Mouse (Mus musculus): ENCODE data around the gene Ppat.

The Ppat gene

DNA sequence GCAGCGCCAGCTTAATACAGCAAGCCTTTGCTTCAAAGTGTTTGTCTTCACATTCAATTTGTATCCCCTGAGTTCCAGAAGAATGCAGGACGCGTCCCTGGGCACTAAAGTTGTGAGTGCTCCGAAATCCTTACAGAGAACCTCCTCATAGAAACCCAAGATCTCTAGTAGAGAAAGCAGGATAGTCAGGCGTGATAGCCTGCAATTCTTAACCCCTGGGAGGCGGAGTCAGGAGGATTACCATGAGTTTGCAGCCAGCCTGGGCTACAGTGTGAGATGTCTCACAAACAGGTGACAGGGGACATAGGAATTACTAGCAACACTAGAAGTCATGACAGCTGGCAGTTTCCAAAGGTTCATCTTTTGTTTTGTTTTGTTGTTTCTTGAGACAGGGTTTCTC, 81.8 kb downstream of the Ppat start:
- DNase-seq, result no peak

DNA sequence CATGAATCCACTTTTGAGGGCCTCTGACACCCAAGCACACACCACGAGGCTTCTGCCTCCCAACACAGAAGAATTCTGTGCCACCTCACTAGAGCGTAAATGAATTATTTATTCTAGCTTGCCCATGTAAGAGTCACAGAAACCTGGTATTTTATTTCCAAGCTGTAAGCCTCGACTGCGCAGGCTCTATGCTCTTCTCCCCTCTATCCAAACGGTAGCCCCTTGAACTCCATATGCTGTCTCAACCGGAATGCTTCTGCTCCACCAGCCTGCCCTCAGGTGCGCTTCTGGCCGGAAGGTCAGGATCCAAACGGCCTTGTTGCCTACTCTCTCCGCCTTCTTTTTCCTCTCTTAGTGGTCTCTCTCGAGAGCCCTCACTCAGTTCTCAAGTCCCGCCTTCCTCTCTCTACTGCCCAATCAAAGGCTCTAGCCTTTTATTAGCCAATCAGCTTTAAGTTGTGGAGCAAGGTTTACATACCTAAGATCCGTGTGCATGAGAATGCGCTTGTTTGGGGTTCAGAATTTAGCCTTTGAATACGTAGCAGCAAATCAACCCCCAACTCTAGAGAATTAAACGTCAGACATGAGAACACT, 82.6 kb downstream of the Ppat start:
- peak; percentile 43 to 46 for DNase-seq

DNA sequence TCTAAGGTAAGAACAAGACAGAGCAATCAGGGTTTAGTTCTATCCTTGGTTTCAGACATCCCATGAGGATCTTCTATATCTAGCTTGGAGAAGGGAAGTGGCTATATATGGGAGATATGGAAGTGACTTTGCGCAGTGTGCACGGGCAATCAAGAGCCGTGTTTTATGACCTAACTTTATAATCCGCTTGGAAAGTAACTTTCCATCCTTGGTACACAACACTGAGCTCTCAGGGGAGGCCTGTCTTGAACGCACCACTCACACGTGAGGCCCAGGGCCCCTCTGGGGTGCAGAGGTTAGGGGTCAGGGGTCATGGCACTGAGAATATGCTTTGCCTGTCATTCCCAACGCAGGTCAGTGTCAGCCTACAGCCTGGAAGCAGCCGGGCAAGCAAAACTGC, 84.6 kb downstream of the Ppat start:
- no peak for DNase-seq

Measured in kidney, postnatal 25 days (tissue).